Mouse (Mus musculus): ENCODE measurements around the gene Gm26992.
"Not testable (repeated sequence)": the region's sequence is repeated elsewhere in the genome, so short reads cannot be mapped to it uniquely, and the experiment has no call there.

Gene Gm26992

DNA sequence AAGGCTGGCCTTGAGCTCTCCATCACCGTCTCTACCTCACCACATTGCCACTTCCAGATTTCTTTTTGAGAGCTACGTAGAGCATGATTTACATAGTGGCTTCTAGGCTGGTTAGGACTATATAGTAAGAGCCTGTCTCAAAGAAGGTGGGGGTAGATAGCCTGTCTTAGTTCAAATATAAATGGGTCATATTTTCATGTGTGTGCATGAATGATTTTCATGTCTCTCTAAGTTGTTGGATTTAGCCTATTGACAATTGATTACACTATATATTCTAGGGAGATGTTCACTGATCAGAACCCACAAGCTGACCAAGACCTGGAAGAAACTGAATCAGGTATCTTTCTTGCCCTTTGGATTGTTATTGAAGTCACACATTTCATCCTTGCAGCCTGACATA lies at the start of gene Gm26992:
TSS of gene Gm26992 (plus strand) at position 301 of the 400 bp plus-strand sequence.
- DNase-seq (ENCODE audit: low spot score in 2 of 2): no peak

DNA sequence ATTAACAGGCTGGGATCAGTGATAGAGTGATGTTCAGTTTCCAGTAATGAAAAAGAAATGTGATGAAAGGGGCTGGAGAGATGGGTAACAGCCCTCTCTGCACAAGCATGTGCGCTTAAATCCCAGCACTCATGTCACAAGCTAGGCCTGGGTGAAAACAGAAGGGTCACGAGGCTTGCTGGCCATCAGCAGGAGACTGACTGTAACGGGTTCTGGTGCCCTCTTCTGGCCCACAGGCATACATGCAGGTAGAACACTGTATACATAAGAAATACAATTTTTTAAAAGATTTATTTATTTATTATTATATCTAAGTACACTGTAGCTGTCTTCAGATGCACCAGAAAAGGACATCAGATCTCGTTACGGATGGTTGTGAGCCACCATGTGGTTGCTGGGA lies 47.6 kb upstream of the Gm26992 start:
- peak in 1 of 2 experiments; percentile 8 for DNase-seq (ENCODE audit: low spot score in 2 of 2)

- DNase-seq (ENCODE audit: low spot score in 2 of 2): no peak
Observed at GRCm38 (mm10) chrX:103384528-103384927, 37.3 kb upstream of the Gm26992 start.

DNA sequence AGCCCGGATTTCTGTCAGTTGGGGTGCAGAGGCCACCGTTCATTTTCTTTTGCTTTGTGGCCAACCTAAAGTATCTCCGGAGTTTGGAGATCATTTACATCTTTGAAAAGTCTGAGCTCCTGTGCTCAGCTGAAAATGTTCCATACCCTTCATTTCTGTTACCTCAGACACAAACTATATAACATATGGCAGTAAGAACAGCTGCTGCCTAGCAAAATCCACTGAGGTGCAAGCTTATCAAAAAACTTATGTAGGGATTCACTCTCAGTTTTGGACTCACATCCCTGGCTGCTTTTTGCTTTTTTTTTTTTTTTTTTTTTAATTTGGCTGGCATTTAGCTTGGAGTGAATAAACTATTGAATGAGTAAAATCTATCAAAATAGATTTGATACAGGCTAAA lies 33.7 kb upstream of the Gm26992 start:
- no peak for DNase-seq (ENCODE audit: low spot score in 2 of 2)

- no peak for DNase-seq (ENCODE audit: low spot score in 2 of 2)
Observed at GRCm38 (mm10) chrX:103393841-103394240, 28.0 kb upstream of the Gm26992 start.

- DNase-seq (ENCODE audit: low spot score in 2 of 2): no peak
Observed at GRCm38 (mm10) chrX:103405021-103405420, 16.8 kb upstream of the Gm26992 start.

GRCm38 (mm10) chrX:103414167-103414566 lies 7.6 kb upstream of the Gm26992 start, which contains the start of gene Tsx:
TSS of gene Tsx (plus strand) at chrX:103414467.
- no peak for DNase-seq (ENCODE audit: low spot score in 2 of 2)

- DNase-seq (ENCODE audit: low spot score in 2 of 2): no peak
Observed at GRCm38 (mm10) chrX:103427677-103428076, 5.9 kb downstream of the Gm26992 start.

DNA sequence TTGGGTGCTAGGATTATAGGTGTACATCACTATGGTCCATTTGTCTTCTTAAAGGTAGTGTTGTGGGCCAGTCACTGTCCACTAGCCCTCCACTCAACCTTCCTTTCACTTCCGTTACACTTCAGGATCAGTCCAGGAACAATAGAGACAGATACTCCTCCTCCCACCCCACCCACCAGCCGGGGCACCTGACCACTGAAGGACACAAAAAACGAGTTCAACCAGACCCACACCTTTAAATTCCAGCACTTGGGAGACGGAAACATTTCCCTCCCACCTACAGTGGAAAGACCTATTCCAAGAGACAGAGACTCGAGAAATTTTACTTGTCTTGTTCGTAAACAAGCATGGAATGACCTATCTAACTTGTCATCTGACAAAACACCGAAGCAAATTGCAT lies 10.5 kb downstream of the Gm26992 start:
- DNase-seq (ENCODE audit: low spot score in 2 of 2): no peak

DNA sequence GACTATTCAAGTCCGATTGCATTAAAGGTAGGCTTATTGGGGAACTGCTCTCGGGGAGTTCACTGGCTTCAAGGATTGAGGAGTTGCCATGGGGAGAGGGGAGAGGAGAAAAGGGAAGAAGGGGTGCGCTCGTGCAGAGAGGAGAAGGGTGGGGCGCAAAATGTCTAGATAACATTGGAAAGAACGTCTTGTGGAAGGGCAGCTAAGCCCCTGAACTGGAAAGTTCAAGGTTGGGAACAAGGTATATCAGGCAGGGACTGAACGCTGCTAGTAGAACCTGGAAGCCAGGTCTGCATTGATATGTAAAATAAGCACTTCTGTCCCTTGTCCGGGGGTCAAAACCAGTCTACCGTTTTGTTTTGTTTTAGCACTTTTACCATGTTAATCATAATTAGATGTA lies 16.2 kb downstream of the Gm26992 start:
- DNase-seq (ENCODE audit: low spot score in 2 of 2): no peak

DNA sequence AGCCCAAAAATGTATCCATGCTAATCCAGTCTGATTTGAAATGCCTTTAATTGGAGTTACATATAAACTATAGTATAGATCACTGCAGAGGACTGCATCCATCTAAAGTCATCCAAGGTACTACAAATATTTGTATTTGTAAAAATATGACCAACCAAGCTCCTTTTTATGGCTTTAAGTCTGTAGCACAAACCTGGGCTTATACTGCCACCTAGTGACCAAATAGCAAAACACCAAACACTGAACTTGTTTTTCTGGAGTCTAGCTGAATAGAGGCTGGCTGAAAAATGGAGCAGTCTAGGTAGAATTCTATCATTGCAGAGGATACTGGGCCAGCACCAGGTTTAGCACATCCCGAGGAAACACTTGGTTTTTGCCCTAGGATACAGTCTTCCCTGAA lies 19.0 kb downstream of the Gm26992 start:
- DNase-seq (ENCODE audit: low spot score in 2 of 2): no peak

DNA sequence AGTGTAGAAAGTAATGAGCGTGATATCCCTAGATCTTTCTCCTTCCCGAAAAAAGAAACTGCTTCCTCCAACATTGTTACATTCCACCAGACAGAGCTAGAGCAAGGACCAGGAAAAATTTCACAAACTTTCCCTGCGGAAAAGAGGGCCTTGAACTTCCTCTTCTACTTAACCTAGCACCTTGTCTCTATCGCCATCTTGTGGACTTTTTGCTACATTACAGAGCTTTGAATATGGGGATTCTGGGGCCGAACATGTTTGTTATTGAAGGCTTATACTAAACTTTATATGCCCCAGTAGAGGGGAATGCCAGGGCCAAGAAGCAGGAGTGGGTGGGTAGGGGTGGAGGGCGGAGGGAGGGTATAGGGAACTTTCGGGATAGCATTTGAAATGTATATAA lies 21.9 kb downstream of the Gm26992 start:
- DNase-seq (ENCODE audit: low spot score in 2 of 2): no peak

- no peak for DNase-seq (ENCODE audit: low spot score in 2 of 2)
Observed at GRCm38 (mm10) chrX:103447539-103448169, 25.8 kb downstream of the Gm26992 start.

DNA sequence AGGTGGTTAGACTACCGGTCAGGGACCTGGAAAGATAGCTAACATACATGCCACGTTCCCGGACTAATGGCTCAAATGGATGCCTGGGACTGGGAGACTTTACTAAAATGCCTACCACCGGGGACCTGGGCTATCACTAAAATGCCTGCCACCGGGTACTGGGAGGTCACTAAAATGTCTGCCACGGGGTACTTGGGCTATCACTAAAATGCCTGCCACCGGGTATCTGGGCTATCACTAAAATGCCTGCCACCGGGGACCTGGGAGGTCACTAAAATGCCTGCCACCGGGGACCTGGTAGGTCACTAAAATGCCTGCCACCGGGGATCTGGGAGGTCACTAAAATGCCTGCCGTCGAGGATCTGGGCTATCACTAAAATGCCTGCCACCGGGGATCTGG lies 26.6 kb downstream of the Gm26992 start:
- not testable (repeated sequence) for DNase-seq (ENCODE audit: low spot score in 2 of 2)

DNA sequence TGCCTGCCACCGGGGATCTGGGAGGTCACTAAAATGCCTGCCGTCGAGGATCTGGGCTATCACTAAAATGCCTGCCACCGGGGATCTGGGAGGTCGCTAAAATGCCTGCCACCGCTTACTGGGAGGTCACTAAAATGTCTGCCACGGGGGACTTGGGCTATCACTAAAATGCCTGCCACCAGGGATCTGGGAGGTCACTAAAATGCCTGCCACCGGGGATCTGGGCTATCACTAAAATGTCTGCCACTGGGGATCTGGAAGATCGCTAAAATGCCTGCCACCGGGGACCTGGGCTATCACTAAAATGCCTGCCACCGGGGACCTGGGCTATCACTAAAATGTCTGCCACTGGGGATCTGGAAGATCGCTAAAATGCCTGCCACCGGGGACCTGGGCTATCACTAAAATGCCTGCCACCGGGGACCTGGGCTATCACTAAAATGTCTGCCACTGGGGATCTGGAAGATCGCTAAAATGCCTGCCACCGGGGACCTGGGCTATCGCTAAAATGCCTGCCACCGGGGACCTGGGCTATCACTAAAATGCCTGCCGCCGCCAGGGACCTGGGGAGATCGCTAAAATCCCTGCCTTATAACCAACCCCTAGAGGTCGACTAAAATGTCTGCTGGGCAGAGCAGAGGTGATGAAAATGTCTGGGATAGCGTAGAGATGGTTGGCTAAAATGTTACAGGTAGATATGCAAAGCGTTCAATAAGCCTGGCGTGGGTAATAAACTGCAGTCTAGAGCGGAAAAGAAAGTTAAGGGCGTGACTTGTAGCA lies 27.3 kb downstream of the Gm26992 start:
- DNase-seq (ENCODE audit: low spot score in 2 of 2): not testable (repeated sequence)

DNA sequence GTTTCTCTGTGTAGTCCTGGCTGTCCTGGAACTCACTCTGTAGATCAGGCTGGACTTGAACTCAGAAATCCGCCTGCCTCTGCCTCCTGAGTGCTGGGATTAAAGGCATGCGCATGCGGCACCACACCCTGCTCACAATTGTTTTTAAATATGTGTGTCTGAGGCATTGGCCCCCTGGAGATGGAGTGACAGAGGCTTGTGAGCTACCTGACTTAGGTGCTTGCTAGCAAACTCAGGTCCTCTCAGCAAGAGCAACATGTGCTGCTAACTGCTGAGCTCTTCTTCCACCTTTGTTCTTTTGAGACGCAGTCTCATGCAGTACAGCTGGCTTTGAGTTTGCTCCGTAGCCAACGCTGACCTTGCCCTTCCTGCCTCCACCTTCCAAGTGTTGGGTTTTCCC lies 31.0 kb downstream of the Gm26992 start:
- no peak for DNase-seq (ENCODE audit: low spot score in 2 of 2)

- DNase-seq (ENCODE audit: low spot score in 2 of 2): no peak
Observed at GRCm38 (mm10) chrX:103460056-103460455, 38.2 kb downstream of the Gm26992 start.

GRCm38 (mm10) chrX:103468998-103469397 lies 47.2 kb downstream of the Gm26992 start:
- no peak for DNase-seq (ENCODE audit: low spot score in 2 of 2)

GRCm38 (mm10) chrX:103472346-103472745 lies 50.5 kb downstream of the Gm26992 start:
- DNase-seq (ENCODE audit: low spot score in 2 of 2): no peak

GRCm38 (mm10) chrX:103477507-103477906 lies 55.7 kb downstream of the Gm26992 start:
- DNase-seq (ENCODE audit: low spot score in 2 of 2): peak in 1 of 2 experiments; percentile 36

DNA sequence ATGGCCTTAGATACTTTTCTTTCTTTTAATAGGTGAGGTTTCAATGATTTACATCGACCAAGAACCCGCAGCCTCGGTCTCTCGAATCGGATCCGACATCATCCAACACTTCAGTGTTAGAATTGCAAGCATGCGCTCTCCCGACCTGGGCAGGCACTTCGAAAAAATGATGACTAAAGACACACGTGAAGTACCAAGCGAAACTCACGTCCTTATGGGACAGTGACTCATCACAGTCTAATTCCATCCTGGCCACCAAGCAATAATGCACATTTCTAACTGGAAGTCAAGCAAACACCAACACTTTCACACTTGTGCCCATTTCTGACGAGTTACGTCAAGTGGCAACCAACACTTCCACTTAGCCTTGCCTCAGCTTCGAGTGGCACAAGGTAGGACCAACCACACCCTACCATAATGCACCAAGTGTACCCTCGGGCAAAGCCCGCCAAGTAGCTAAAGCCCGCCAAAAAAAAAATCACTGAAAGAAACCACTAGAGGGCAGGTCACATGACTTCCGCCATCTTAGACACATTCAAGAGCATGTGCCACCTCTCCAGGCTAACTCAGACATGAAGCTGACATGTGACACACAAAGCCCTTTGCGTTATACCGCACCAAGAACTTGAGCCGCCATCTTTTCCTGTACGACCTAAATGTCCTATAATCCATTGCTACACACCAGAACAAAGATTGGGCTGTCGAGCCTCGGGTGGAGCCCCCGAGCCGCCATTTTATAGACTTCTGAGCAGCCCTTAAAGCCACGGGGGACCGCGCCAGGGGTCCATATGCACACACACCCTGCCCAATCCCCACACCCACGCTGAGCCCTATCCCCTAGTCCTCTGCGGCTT lies 59.7 kb downstream of the Gm26992 start:
- peak in 1 of 2 experiments; percentile 61 for DNase-seq (ENCODE audit: low spot score in 2 of 2)

- DNase-seq (ENCODE audit: low spot score in 2 of 2): no peak
Observed at GRCm38 (mm10) chrX:103482097-103482451, 60.3 kb downstream of the Gm26992 start.

Data from frontal cortex, postnatal 10 days (tissue).